Mouse (Mus musculus) cerebellum, postnatal 36 days (tissue): ENCODE results near the gene B3galt4.
A peak's percentile ranks its signal among the peaks of the same experiment; 100 is the strongest.
"Not testable (repeated sequence)": the region's sequence is repeated elsewhere in the genome, so short reads cannot be mapped to it uniquely, and the experiment has no call there.

Experiments used
- DNase-seq, 2 experiments: peaks; one replicate each; pipeline ENCODE4 v3.0.0; 2021 to 2022; ENCODE audit warnings: mixed read lengths in 2 of 2

B3galt4 gene

DNA sequence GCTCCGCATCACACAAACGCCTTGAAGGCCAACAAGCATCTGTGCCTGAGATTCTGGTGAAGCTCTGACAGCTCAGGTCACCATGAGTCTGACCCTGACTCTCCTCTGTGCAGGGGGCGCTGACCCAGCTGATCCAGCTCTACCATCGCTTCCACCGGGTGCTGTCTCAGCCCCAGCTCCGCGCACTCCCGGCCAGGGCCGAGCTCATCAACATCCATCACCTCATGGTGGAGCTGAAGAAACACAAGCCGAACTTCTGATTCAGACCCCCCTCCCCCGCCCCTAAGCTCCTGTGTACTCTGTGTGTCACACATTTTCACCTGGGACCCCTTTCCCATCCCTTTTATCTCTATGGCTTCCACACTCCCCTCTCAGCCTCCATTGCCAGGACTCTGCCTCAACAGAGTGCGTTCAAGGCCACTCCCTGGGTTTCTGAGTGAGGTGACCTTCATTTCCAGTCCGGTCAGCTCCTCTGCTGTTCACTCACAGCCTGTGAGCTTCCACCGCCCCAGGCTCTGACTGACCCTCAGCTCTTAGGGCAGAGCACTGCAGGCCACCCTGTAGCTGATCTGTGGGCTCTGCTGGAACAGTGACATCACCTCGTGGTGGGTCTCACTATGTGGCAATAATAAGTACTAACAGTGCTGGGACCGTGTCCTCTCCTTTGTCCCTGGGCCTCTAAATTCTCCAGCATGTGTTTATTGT is 14.7 kb upstream of the B3galt4 start:
- no peak for DNase-seq

DNA sequence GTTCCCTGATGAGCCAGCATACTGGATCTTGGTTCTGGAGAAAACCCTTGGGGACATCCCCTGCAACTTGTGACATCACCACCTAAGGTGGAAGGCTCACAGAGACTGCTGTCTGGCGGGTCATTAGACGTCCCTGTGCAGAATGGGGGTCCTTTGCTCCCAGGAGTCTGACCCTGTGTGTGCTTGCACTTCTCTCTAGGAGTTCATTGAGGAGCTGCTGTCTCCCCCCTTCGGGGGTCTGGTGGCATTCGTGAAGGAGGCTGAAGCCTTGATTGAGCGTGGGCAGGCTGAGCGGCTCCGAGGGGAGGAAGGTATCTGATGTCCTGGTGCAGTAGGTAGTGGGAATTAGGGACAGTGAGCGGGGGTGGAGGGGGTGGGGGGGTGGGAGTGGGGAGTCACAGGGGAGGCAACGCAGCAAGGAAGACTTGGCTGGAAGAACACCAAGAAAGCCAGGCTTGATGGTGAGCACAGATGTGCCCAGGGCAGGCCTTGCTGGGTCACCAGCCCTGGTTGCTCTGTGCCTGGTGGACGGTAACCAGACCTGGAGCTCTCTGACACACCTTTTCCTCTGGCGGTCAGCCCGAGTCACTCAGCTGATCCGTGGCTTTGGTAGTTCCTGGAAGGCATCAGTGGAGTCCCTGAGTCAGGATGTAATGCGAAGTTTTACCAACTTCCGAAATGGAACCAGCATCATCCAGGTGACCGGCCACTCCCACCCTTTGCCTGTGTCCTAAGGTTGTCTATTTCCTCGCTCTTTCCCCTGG is 14.0 kb upstream of the B3galt4 start:
- DNase-seq: no peak

DNA sequence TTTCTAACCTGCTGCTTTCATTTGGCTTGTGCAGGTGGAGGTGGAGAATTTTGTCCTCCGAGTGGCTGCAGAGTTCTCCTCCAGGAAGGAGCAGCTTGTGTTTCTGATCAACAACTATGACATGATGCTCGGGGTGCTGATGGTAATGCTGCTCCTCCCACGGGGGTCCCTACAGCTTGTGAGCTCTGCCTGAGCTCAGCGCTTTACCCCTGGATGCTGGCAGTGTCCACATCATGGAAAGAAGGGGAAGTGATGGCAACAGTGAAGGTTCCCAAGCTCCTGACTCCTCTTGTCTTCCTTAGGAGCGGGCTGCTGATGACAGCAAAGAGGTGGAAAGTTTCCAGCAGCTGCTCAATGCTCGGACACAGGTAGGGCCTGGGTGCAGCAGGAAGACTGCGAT is 11.6 kb upstream of the B3galt4 start:
- no peak for DNase-seq

DNA sequence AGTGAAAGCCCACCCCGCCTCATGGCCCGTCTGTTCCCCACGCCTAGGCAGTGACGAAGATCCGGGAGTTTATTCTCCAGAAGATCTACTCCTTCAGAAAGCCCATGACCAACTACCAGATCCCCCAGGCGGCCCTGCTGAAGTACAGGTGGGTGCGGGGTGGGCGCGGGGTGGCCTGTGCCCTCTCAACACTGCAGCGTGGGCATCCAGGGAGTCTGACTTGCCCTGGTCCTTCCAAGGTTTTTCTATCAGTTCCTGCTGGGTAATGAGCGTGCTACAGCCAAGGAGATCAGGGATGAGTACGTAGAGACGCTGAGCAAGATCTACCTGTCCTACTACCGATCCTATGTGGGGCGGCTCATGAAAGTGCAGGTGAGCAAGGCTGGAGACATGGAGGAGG is 8.7 kb upstream of the B3galt4 start:
- DNase-seq: no peak

DNA sequence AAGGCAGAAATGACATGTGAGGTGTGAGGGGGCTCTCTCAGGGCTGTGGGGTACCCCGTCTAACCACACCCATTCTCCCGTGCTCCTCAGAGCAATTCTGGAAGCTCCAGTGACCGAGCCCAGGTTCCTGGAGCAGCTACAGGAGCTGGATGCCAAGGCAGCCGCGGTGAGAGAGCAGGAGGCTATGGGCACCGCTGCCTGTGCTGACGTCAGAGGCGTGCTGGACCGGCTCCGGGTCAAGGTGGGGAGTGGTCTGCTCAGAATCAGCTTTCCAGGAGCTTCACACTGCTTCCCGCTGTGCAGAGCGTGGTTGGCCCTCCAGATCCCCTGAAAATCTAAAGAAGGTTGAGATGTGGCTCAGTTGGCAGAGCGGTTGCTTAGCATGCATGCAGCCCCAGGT is 7.8 kb upstream of the B3galt4 start:
- no peak for DNase-seq

DNA sequence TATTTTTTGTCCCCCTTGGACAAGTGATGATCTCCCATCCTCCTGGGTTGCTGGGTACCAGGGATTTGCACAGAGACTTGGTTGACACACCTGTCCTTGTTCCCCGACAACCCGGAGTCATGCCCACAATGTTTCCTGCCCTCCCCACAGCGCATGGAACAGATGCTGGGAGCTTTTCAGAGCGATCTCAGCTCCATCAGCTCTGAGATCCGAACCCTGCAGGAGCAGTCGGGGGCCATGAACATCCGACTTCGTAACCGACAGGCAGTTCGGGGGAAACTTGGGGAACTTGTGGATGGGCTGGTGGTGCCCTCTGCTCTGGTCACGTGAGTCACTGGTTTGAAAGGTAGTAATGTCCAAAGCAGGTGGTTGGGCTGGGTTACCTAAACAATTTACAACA is 7.2 kb upstream of the B3galt4 start:
- no peak for DNase-seq

DNA sequence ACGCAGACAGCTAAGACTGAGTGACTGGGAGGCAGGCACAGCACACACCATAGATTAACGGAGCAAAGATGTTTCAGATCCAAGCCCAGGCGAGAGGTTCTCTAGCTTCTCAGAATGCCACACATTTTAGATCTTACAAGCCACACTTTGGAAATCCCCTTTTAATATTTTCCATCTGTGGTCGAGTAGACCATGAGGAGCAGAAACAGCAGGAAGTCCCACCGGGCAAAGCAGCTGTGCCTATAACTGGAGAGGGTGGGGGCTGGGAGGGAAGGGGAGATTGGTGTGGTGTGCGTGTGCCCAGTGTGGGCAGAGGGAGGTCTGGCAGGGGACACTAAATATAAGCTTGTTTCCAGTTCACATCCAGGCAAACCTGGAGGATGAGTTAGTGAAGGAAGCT is 6.2 kb upstream of the B3galt4 start:
- no peak for DNase-seq

DNA sequence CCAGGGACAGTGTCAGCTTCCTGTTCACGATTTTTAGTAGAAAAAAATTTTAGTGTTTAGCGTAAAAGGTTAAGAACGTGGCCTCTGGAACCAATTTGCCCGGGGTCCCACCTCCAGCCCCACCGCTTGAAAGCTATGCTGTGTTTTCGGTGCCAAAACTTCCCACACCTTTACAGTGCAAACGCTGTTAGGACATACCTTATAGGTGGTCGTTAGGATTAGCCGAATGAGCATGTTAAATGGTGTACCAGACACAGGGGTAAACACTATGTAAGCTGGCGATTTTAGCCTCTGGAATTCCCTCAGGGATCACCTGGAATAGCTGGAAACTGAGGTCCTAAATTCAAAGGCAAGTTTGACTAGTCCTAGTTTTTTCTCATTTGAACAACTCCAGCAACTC is 5.0 kb upstream of the B3galt4 start:
- no peak for DNase-seq

DNA sequence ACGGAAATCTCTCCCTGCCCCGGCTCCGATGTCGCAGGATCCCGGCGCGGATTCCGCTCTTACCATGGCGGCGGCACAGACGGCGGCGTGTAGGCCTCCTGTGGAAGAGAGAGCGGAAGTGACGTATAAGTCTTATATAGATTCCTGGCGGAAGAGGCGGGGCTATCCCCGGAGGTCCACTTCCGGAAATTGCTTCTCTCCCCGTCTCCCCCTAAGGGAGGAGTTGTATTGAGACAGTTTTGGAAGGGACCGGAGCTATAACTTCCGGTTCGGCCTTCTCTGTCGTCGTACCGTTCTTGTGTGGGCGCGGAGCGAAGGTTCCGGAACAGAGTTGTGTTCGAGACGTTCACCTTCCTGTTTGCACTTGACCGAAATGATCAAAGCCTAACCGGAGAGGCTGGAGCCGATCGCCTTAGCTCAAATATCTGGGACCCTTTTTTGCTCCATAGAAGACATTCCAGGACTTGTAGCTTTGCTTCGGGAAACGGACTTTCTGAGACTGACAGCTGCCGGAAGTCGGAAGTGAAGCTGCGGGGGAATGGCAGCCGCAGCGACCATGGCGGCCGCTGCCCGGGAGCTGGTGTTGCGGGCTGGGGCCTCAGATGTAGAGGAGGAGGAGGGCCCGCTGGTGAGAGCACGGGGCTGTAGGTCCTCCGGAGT is 4.4 kb upstream of the B3galt4 start, which contains the start of the genes Vps52 and Rps18:
Gene Vps52 (plus strand): TSS at position 258 of the 660 bp plus-strand sequence.
Gene Rps18 (minus strand): TSS at position 447 of the 660 bp plus-strand sequence.
- peak; percentile 93 to 97 for DNase-seq

DNA sequence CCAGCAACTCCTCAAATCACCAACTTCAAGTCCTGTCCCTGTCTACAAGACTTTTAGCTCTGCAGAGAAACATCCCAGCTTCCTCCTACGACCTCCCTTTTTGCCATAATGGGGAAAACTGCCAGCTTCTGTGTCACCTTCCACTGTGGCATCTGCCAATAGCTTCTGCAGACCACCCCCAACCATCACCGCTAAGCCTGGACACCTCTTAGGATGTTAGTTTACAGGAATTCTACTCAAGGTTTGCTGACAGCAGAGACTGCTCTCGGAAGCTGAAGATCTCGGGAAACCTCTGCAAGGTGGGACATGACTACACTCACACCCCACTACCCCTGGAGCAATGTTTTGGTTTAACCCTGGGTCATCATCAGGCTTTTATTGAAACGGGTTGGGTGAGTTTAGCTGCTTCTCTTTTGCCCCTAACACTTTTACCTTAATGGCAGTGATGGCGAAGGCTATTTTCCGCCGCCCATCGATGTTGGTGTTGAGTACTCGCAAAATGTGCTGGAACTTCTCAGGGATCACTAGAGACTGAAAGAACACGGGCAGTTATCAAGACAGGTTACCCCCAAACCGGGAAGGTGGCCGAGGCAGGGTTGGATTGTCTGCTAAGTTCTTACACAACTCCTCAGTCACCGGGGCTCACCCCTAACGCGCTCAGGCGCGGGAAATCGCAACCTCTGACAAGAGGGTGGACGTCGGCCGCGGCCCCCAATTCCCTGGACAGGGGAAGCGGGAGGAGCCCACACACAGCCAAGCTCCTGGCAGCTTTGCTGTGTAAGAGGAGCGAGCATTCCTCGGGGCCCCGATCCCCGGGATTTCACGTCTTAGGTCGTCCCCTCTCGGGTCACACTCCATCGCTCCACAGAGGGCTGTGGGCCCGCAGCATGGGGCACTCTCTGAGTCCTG is 3.6 kb upstream of the B3galt4 start:
- DNase-seq: no peak

DNA sequence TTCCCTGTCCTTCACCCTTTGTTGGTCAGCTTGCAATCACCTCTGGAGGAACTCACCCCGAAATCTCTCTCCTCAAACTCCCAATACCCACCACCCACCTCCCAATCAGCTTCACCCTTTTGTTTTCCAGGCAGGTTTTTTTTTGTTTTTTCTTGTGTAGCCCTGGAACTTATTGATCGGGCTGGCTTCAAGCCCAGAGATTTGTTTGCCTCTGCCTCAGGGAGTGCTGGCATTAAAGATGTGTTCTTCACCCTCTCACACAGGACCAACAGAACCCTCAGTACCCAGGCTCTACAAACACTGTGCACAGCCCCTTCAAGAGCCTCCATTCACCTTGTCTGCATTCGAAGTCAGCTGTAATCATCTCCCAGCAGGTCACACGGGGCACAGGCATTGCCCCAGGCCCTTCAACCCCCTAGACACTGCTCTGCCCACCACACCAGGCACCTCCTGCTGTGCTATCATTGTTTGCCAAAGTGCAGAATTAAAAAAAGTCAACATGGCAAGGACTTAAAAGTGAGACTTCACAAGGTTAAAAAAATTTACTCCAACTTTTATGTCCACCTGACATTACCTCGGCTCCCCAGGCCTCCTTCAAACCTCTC is 2.8 kb upstream of the B3galt4 start:
- no peak for DNase-seq

DNA sequence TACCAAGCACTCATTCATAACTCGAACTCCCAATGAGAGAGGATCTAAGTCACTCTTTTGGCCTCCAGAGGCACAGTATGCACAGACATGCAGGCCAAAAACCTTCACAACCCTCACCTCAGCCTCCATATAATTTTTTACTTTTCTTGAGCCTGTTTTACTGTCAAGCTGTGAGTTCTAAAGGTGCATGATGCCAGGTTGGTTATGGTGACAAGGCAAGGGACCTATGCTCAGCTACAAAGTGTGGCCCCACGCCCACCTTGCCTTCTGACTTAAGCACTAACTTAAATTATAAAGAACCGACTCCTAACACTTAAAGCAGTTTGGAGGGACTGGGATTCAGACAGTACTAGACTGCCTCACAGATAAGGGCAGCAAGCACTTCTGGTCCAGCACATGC is 2.0 kb upstream of the B3galt4 start:
- no peak for DNase-seq

DNA sequence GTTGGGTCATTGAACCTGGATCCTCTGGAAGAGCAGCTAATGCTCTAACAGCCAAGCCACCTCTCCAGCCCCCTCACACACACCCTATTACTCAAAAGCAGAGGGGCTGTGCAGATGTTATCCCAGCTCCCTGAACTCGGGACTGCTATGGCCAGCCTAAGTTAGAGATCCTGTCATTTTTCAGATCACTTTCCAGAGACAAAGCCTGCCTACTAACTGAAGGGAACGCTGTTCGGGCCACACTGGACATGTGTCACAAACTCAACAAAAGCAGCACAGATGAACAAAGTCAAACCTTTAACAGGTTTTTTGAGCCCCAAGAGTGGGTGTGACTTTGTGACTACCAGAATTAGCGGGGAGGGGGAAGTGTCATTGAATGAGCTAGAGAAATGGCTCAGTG is 1.6 kb upstream of the B3galt4 start:
- DNase-seq: no peak

DNA sequence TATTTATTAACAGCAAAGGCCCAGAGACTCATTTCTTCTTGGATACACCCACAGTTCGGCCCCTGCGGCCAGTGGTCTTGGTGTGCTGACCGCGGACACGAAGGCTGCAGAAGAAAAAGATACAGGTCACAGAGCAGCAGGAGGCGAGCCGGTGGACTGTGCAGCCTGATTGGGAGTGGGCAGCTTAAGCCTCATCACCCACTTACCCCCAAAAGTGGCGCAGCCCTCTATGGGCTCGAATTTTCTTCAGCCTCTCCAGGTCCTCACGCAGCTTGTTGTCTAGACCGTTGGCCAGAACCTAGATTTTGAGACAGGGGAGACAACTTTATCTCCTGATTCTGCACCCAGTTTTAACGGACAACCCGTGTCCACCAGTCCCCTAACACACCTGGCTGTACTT is 727 bp upstream of the B3galt4 start:
- not testable (repeated sequence) for DNase-seq

DNA sequence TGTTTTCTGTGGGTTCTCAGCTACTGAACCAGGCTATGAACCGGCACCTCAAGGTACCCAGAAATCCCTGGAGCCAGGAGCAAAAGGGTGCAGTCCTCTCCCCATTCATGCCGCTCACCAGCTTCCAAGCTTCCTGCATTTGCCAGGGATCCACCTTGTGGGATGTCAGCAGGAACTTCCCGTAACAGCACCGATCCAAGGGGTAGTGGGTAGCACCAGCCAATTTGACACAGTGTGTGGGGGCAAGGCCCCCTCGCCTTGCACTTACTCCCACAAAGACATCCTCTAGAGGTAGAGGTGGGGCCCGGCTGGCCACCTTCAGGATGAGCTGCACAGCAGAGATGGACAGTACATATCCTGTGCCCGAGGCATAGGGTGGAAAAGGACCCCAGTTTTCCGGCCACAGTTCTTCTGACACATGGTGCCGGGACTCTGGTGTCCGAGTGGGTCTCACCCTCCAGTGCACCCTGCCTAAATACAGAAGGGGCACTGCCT is 1.1 kb downstream of the B3galt4 start:
- DNase-seq: no peak

DNA sequence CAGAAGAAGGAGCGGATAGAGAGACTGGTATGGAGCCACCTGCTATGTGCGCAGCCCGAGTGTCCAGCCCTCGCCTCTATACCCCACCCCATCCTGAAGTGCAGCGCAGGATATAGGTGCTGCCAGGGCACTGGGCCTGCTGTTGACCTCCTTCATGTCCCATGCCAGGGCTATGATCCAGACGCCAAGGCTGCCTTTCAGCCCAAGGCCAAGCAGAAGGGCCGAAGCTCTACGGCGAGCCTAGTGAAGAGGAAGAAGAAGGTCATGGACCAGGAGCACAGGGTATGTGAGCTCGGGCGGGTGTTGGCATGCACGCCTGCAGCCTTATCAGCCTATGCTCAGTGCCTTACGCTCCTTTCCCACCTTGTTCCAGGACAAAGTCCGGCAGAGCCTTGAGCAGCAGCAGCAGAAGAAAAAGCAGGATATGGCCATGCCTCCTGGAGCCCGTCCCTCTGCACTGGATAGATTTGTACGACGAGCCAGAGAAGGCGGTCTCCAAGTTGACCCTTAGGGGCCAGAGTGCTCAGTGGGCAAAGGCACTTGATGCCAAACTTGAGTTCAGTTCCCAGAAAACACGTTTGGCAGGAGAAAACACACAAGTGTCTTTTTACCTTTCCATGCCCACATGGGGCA is 2.3 kb downstream of the B3galt4 start:
- no peak for DNase-seq

DNA sequence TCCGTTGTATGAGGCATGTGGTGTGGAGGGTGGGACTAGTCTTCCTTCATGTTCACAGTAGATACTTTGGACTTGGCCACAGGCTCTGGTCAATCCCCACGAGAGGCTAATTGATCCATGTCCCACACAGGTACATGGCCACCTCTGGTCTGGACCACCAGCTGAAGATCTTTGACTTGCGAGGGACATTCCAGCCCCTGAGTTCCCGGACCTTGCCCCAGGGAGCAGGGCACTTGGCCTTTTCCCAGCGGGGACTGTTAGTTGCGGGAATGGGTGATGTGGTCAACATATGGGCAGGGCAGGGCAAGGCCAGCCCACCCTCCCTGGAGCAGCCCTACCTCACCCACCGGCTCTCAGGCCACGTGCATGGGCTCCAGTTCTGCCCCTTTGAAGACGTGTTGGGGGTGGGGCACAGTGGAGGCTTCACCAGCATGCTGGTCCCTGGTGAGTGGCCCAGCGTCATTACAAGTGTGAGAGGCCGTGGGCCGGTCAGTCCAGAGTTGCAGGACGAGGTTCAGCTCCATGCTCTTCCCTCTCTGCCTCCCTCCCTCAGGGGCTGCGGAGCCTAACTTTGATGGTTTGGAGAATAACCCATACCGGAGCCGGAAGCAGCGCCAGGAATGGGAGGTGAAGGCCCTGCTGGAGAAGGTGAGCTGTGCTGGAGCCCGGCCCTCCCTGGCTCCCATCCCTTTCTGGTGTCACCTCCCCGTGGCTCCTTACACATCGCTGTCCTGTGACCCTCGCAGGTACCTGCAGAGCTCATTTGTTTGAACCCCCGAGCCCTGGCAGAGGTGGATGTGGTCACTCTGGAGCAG is 3.0 kb downstream of the B3galt4 start:
- no peak for DNase-seq

DNA sequence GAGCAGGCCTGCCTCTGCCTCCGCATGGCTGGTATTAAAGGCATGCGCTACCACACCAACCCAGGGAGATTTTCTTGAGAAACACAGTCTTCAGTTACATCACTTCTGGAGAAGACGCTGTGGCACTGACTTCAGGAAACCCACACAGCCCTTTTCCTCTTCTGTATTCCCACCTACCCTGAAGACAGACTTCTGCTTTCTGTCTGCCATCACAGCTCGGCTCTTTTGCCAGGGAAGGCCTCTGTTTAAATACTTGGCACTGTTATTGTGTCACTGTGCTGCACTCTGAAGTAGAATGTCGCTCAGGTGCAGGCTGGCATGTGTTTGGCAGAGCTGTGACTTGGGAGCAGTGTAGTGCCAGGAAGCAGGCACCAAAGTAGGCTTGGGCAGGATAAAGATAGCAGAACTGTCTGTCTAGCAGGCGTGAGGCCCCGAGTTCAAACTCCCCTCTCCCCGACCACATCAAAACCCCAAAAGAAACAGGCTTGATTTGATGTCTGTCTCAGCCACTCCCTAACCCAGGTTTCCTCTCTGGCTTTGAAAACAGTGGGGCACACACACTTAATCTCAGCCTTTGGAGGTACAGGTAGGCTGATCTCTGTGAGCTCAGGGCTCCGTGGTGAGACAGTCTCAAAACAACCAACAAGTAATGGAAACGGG is 3.7 kb downstream of the B3galt4 start:
- no peak for DNase-seq

DNA sequence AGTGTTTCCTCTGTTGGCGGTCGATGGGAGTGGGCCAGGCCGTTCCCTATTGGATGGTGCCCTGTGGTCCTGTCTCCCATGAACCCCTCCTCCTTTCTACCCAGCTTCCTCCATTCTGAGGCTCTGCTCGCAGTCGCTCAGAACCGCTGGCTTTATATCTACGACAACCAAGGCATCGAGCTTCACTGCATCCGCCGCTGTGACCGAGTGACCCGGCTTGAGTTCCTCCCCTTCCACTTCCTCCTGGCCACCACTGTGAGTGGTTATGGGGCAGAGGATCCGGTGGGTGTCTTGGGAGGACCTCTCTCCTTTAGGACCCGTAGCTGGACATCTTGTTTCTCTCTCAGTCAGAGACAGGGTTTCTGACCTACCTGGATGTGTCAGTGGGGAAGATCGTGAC is 7.8 kb downstream of the B3galt4 start:
- DNase-seq: no peak

DNA sequence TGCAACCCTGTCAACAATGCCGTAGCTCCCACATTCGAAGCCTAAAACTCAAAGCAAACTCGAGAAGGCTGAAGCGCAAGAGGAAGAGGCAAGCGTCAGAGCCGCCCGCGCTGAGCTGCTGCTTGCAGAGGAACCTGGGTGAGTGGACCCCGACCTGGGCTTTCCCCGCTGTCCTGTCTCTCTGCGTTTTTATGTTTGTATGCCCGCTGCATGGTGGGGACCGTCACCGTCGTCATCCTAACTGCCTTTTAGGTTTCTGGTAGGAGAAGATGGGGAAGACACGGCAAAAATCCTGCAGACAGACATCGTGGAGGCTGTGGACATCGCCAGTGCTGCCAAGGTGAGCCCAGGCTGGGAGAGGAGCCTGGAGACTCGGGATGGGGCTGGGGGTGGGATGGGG is 9.9 kb downstream of the B3galt4 start:
- no peak for DNase-seq
